Mouse (Mus musculus): Measurements from ENCODE around the gene Cfap65. TPM values are rescaled to one million over a fixed set of nuclear protein-coding genes. Genes with fewer than 3 reads are reported as not detected.

Gene Cfap65
- not detected for polyA plus RNA-seq (2017; shearing (Covaris generic))

GRCm38 (mm10) chr1:74935402-74935801, at the start of gene Cfap65:
TSS of gene Cfap65 (minus strand) at chr1:74935599.
- ATAC-seq = no peak

DNA sequence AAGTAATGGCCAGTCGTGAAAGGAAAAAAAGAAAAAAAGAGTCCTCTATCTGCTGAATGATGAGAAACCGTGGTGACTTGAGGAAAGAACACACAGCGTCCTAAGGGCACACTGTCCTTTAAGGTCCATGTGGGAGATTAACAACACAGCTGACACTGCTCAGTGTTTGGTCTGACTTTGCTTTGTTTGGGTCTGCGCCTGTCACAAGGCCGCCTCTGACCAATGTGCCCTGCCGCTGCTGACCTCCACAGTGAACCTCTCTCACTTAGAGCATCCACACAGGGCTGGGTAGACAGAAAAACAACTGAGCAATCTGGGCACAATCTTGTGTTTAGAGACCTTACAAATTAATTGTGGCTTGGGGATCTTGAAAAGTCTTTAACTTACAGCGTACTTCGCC, 41.6 kb upstream of the Cfap65 start:
- ATAC-seq = no peak

- no peak for ATAC-seq
Observed at GRCm38 (mm10) chr1:74975936-74976335, 40.5 kb upstream of the Cfap65 start.

GRCm38 (mm10) chr1:74973590-74973989, 38.2 kb upstream of the Cfap65 start:
- no peak for ATAC-seq

DNA sequence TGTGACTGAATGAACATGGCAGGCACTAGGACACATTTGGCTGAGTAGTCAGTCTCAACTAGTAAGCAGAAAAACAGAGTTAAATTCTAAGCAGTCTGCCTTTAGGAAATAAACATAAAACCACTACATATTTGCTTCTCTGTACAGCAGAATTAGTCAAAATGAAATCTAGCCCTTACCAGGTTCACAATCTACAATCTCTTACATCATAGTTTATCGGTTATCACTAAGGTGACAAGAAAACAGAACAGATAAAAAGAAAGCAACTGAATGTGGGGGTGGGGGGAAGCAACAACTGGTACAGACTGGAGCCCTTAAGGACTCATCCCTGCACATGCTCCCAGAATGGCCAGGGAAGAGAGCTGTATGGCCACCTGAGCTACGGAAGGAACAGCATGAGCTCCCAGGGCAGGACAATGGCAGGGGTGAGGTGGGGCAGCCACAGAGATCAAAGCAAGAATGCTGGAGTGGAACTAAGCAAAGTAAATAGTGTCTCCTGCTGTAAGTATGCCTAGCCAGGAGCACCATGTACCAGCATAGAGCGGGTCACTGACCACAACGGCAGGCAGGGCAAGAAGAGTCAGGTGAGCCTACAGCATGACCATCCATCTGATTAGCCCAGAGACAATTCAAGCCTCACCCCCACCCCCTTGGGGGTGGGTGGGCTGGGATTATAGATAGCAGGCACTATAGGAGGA, 36.1 kb upstream of the Cfap65 start:
- peak; percentile 90 for ATAC-seq

GRCm38 (mm10) chr1:74967962-74968580, 32.7 kb upstream of the Cfap65 start:
- ATAC-seq = no peak

DNA sequence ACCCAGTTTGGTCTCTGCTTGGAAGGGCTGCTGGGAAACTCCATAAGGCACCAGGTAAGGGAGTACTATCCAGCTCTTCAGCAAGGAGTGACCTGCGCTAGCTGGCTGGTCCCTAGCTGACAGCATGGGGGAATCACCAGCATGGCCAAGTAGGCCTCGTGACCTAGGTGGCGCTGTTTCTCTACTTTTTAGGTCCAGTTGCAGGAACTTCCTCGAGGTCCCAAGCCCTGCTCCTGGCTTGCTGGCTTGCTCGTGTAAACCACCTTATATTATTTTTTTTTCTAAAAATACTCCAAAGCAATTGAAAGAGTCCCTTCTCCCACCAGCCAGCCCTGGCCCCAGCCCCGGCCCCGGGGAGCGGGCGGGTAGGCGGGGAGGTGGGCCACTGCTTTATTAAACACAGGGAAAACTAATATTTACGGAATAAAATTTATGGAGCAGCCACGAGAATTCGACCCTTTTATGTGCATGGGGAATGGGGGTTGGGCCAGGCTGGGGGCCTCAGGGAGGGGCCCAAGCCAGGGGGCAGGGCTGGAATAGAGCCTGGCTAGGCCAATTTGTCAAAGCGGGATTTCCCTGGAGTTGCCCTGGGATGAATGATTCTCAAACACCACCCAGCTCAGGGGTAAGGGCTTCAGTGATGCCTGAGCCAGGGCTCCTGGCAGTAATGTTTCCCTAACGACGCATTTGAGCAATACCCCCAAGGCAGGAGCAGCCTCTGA, 29.3 kb upstream of the Cfap65 start:
- ATAC-seq = peak; percentile 51

DNA sequence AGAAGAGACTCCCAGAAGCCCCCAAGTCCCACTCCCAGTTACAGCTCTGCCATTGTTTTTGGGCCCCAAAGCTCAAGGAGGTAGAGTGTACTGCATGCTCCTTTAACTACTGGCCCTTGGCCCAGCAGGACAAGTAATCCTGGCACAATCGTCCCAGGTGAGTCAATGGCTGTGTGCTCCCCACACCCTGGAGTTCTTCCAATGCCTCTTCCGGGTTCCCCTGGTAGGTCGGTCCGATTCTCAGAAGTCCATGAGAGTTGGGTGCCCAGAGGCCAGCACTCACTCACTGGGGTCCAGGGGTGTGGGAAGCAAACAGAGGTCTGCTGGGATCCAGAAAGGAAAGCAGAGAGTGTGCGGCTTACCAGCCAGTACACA, 27.4 kb upstream of the Cfap65 start:
- no peak for ATAC-seq

GRCm38 (mm10) chr1:74962126-74962852, 26.9 kb upstream of the Cfap65 start:
- no peak for ATAC-seq

GRCm38 (mm10) chr1:74961722-74962121, 26.3 kb upstream of the Cfap65 start:
- ATAC-seq = no peak

- ATAC-seq = no peak
Observed at GRCm38 (mm10) chr1:74960059-74960458, 24.7 kb upstream of the Cfap65 start.

GRCm38 (mm10) chr1:74951556-74952210, 16.3 kb upstream of the Cfap65 start, which contains the start of gene Ihh:
TSS of gene Ihh (minus strand) at chr1:74951672.
- ATAC-seq = no peak

- ATAC-seq = no peak
Observed at GRCm38 (mm10) chr1:74950576-74951490, 15.4 kb upstream of the Cfap65 start.

DNA sequence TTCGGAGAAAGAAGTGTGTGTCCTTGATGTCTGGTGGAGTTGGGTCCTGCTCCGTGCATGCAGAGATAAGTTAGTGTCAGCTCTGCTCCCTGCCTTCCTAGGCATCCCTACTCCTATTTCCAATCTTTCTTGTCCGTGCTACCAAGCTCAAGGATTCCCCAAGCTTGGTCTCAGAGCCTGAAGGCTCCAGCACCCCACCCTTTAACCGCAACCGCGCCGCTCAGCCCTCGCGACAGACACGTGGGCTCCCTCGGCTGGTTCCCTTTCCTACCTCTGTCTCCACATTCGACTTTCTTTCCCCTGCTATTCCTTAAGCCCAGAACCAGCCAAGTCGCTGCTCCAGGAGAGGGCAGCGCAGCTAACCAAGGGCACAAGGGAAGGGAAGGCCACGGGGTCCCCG, 14.7 kb upstream of the Cfap65 start:
- no peak for ATAC-seq

DNA sequence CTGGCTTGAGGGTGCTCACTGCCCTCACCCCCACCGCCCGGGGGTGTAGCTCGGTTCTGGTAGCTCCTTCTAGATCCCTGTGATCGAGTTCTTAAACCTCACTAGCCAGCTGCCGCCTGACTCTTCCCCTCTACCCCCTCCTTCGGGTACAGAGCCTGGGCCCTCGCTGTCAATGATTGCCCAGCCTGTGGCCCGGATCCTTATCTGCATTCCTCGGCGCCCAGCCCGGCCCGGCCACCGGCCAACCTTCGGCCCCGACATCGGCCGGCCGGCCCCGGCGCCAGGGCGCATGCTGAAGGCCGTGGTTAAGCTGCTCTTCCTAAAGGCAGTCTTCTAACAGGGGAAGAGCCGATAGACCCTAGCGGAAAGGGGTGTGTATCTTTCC, 14.3 kb upstream of the Cfap65 start:
- no peak for ATAC-seq

GRCm38 (mm10) chr1:74948784-74949665, 13.6 kb upstream of the Cfap65 start:
- peak; percentile 74 for ATAC-seq

- no peak for ATAC-seq
Observed at GRCm38 (mm10) chr1:74947986-74948670, 12.7 kb upstream of the Cfap65 start.

DNA sequence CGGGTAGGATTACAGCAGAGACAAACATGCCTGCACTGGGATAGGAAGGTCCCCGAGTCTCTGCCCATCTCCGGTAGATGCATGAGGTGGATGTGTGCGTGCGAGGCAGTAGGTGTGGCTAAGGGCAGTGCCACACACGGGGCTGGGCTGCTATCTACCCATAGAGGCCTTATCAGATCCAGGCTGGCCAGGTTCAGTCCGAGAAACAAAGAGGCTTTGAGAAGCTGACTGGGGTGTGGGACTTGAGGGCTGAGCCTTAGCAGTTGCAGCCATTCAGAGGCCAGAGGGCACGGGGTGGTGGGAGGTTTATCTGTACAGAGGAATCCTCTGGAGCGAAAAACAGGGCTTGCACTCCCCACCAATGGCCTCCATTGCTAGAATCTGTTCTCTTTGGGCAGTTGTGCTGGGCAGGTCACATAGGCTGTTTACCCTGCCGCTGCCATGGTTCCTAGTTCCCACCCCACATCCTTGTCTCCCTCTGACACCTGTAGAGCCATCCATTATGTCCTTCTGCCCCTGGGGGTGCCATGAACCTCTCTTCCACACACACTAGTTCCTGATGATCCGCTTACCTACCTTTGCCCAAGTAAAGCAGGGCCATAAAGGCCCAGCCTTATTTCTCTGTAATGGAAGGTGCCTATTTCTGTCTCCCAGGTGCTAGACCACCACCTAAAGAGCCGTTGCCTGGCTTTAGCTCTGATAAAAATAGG, 6.4 kb upstream of the Cfap65 start:
- ATAC-seq = no peak

- no peak for ATAC-seq
Observed at GRCm38 (mm10) chr1:74939762-74940161, 4.4 kb upstream of the Cfap65 start.

Data from CD4-positive, CD25-positive, alpha-beta regulatory T cell, adult 4 months (primary cell).